Mouse (Mus musculus) MEL (cell line): ENCODE measurements around the gene Rbck1.

Source experiments
- CTCF ChIP-seq, 3 experiments: IDR thresholded peaks in 2 of 3; conservative IDR thresholded peaks in 1 of 3; 2 replicates each; pipeline ENCODE4 v1.5.1; 2011 to 2012; ENCODE audit warnings: low read length in 3 of 3, low read depth in 2 of 3, mild to moderate bottlenecking in 2 of 3, improper control_type of control experiment in 1 of 3, inconsistent platforms in 1 of 3, mixed read lengths in 1 of 3, moderate library complexity in 1 of 3; ENCODE audit not compliant: control insufficient read depth in 1 of 3, insufficient read depth in 1 of 3, poor library complexity in 1 of 3, severe bottlenecking in 1 of 3
- EP300 ChIP-seq, 2 experiments: IDR thresholded peaks; 2 replicates each; pipeline ENCODE4 v1.6.1; 2011; ENCODE audit warnings: improper control_type of control experiment in 2 of 2, low read length in 2 of 2, low read depth in 1 of 2, mild to moderate bottlenecking in 1 of 2
- GABPA ChIP-seq: IDR thresholded peaks from 2 replicates; pipeline ENCODE4 v1.6.1; 2012; ENCODE audit warnings: low read depth, mild to moderate bottlenecking, inconsistent platforms, low read length, improper control_type of control experiment, moderate library complexity
- JUND ChIP-seq: IDR thresholded peaks from 2 replicates; pipeline ENCODE4 v1.6.1; 2011; ENCODE audit warnings: low read depth, mild to moderate bottlenecking, improper control_type of control experiment, low read length
- MAX ChIP-seq: IDR thresholded peaks from 2 replicates; pipeline ENCODE4 v1.6.1; 2011; ENCODE audit warnings: low read length, improper control_type of control experiment
- MXI1 ChIP-seq: IDR thresholded peaks from 2 replicates; pipeline ENCODE4 v1.6.1; 2011; ENCODE audit warnings: mild to moderate bottlenecking, low read depth, low read length, improper control_type of control experiment
- POLR2A ChIP-seq, 2 experiments: IDR thresholded peaks; 2 replicates each; pipeline ENCODE4 v1.6.1; 2011 to 2012; ENCODE audit warnings: low read length in 2 of 2, mild to moderate bottlenecking in 2 of 2, control low read depth in 1 of 2, improper control_type of control experiment in 1 of 2, low read depth in 1 of 2, moderate library complexity in 1 of 2; ENCODE audit not compliant: control insufficient read depth in 1 of 2, insufficient read depth in 1 of 2, poor library complexity in 1 of 2
- USF1 ChIP-seq: IDR thresholded peaks from 2 replicates; pipeline ENCODE4 v1.6.1; 2014; ENCODE audit warnings: low read depth, mild to moderate bottlenecking, inconsistent platforms, low read length, improper control_type of control experiment, moderate library complexity

DNA sequence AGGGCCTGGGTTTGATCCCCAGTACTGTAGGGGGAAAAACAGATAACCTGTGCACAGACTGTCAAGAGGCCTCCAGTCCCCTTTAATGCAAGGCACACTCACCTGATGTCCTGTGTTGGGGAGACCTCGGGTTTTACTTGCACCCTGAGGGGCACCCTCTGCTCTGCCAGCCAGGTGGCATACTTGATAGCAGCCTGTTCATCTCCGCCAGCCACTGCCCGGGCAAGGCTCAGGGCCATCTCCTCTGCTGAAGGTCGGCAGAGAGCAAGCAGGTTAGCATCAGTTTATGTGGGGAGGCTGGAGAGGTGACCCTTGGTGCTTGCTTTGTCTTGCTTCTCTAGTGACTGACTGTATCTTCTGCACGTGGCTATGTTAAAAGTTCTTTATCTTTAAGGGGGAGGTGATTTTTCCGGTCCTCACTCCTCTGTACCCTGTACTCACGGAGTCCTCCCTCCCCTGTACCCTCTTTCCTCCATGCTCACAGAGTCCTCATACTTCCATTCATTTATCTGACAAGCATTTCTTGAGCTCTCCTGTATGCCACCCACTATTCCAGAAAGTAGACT is 1.5 kb downstream of the Rbck1 start:
- no peak for TF ChIP-seq GABPA
- TF ChIP-seq POLR2A (IDR thresholded peaks at IDR 0.05; ENCODE audit: control insufficient read depth in 1 of 2, insufficient read depth in 1 of 2, low read depth in 1 of 2, low read length in 2 of 2, poor library complexity in 1 of 2): no peak
- no peak for TF ChIP-seq JUND
- TF ChIP-seq EP300 (IDR thresholded peaks at IDR 0.05; ENCODE audit: low read depth in 1 of 2, low read length in 2 of 2): no peak
- TF ChIP-seq CTCF (IDR thresholded peaks at IDR 0.05 in 2 of 3, conservative IDR thresholded peaks at IDR 0.05 in 1 of 3; ENCODE audit: control insufficient read depth in 1 of 3, insufficient read depth in 1 of 3, low read depth in 2 of 3, low read length in 3 of 3, poor library complexity in 1 of 3, severe bottlenecking in 1 of 3): no peak
- peak; percentile 81 for TF ChIP-seq MAX
- TF ChIP-seq MXI1: peak; percentile 87
- TF ChIP-seq USF1: peak; percentile 52; the same call in 1 of the 2 replicates
